ENCODE assay signal across 10 mouse cellular contexts in genomic region chr15:81212976-81213375, GRCm38 (mm10). TPM values are rescaled to one million over a fixed set of nuclear protein-coding genes. Genes with fewer than 3 reads are reported as not detected.
DNase-seq lines count a peak whose midpoint lies in the region; ATAC-seq lines count a peak whose summit lies in the region.
"Had no signal": no experiment of that assay in that cellular context is flagged by ENCODE, and none has a peak within 500 bp of the region (broad histone marks: within the 10 kb centered on the region; RNA-seq: fewer than 3 reads in every experiment).

No protein-coding gene starts in this region.

- no peaks in the 10 kb centered on the region for H3K4me1 ChIP-seq in heart, embryonic 12.5 days (replicated peaks)
- peaks cover 16% of the 10 kb centered on the region for H3K4me1 ChIP-seq in limb, embryonic 12.5 days (replicated peaks)
- H3K4me1 ChIP-seq: liver, embryonic 13.5 days had no signal

- no peaks in the 10 kb centered on the region for H3K9me3 ChIP-seq in heart, embryonic 12.5 days (replicated peaks)
- 0 out of 2 replicates have a peak, but pooled peaks cover 5% of the 10 kb centered on the region for H3K9me3 ChIP-seq in limb, embryonic 12.5 days
- H3K9me3 ChIP-seq: liver, embryonic 13.5 days had no signal

- H3K27me3 ChIP-seq in heart, embryonic 12.5 days (replicated peaks): 0 out of 2 replicates have a peak, but pooled peaks cover 4% of the 10 kb centered on the region
- no peaks in the 10 kb centered on the region for H3K27me3 ChIP-seq in limb, embryonic 12.5 days
- H3K27me3 ChIP-seq: liver, embryonic 13.5 days had no signal

- no peak overlapping the region for H3K9ac ChIP-seq in heart, embryonic 12.5 days
- H3K9ac ChIP-seq in limb, embryonic 12.5 days (replicated peaks): no peak overlapping the region
- H3K9ac ChIP-seq: liver, embryonic 13.5 days had no signal

- H3K4me3 ChIP-seq in heart, embryonic 12.5 days: no peak overlapping the region
- H3K4me3 ChIP-seq in limb, embryonic 12.5 days (replicated peaks): no peak overlapping the region
- H3K4me3 ChIP-seq: liver, embryonic 13.5 days had no signal

- ATAC-seq in heart, embryonic 12.5 days (ENCODE audit: insufficient number of reproducible peaks, low FRiP score): no peak
- ATAC-seq in limb, embryonic 12.5 days (ENCODE audit: insufficient number of reproducible peaks, insufficient read depth, low FRiP score, low TSS enrichment, low read depth): peak; percentile 20; the same call in 1 of the 2 replicates

- H3K36me3 ChIP-seq in heart, embryonic 12.5 days: no peaks in the 10 kb centered on the region
- H3K36me3 ChIP-seq in limb, embryonic 12.5 days: no peaks in the 10 kb centered on the region
- H3K36me3 ChIP-seq: liver, embryonic 13.5 days had no signal

- 62% methylated on average over 15 of the region's 15 CpGs for WGBS in heart, embryonic 12.5 days
- WGBS in limb, embryonic 12.5 days: 34% methylated on average over 15 of the region's 15 CpGs

- H3K27ac ChIP-seq in heart, embryonic 12.5 days (ENCODE audit: poor library complexity, severe bottlenecking): no peak overlapping the region
- H3K27ac ChIP-seq in limb, embryonic 12.5 days: 0 out of 2 replicates have a peak overlapping the region, but pooled peaks have one; percentile 35
- H3K27ac ChIP-seq: liver, embryonic 13.5 days had no signal

- peak; percentile 89 for DNase-seq in heart, adult 11 months
- peak; percentile 48 for DNase-seq in ZHBTc4 (ENCODE audit: low read depth, low spot score)
- peak; percentile 86 for DNase-seq in gastrocnemius, adult 18-20 months (ENCODE audit: low spot score)
- DNase-seq in frontal cortex, adult 2 months (ENCODE audit: extremely low spot score in 1 of 2, low spot score in 1 of 2): no peak
- no peak for DNase-seq in adipocyte (ENCODE audit: low spot score)
- no peak for DNase-seq in MN1 (ENCODE audit: low spot score)
- DNase-seq: liver, embryonic 13.5 days; thymus, postnatal 14 days had no signal

- H3K4me2 ChIP-seq in heart, embryonic 12.5 days: no peak overlapping the region
- peak overlapping the region; percentile 37 for H3K4me2 ChIP-seq in limb, embryonic 12.5 days
- H3K4me2 ChIP-seq: liver, embryonic 13.5 days had no signal

RNA-seq across cellular contexts. Expression of gene Mchr1, which starts 22.3 kb away (rescaled TPM):
- not detected in 2 replicates for polyA plus RNA-seq in heart, embryonic 12.5 days (2016; fragmentation: Nextera tagmentation; extraction: Ambion mirVana)
- total RNA-seq in gastrocnemius, adult 18-20 months (2021): 1 to 10 TPM; 1.5 to 3.3 TPM
- polyA plus RNA-seq in limb, embryonic 12.5 days (2016; fragmentation: Nextera tagmentation; extraction: Ambion mirVana): 0.90 and 1.2 TPM in 2 replicates
- 17.4 and 20.1 TPM in 2 replicates for polyA plus RNA-seq in frontal cortex, adult 2 months (2012; rRNA removed)

RNA-seq across cellular contexts. Expression of gene Mrtfa, which starts 22.4 kb away (rescaled TPM):
- polyA plus RNA-seq in heart, embryonic 12.5 days (2016; fragmentation: Nextera tagmentation; extraction: Ambion mirVana): 19.4 TPM in 2 replicates
- total RNA-seq in gastrocnemius, adult 18-20 months (2021): 10 to 100 TPM; 17.5 to 17.7 TPM
- 20.0 and 22.2 TPM in 2 replicates for polyA plus RNA-seq in limb, embryonic 12.5 days (2016; fragmentation: Nextera tagmentation; extraction: Ambion mirVana)
- polyA plus RNA-seq in frontal cortex, adult 2 months (2012; rRNA removed): 41.8 and 42.0 TPM in 2 replicates

Comparison
In these comparisons a context has a peak if more than half of its experiments do, and no peak if none do; other contexts are left out.
1. DNase-seq: peak in heart, adult 11 months (single experiment), ZHBTc4 (single experiment) and gastrocnemius, adult 18-20 months (single experiment); none in frontal cortex, adult 2 months (0 of 2), adipocyte (single experiment) and MN1 (single experiment).